Mouse (Mus musculus) liver, adult (tissue): ENCODE results near the gene Mmp27.

ENCODE experiments used
- GATA4 ChIP-seq: IDR thresholded peaks from 2 replicates; pipeline ENCODE4 v1.6.1; 2014; ENCODE audit warnings: mild to moderate bottlenecking, low read length; ENCODE audit not compliant: insufficient replicate concordance

Gene Mmp27

GRCm38 (mm10) chr9:7571162-7571561, at the start of gene Mmp27:
Gene Mmp27, plus strand, starts transcription at chr9:7571396.
- no peak for TF ChIP-seq GATA4

GRCm38 (mm10) chr9:7526255-7526940, 44.8 kb upstream of the Mmp27 start:
- no peak for TF ChIP-seq GATA4

DNA sequence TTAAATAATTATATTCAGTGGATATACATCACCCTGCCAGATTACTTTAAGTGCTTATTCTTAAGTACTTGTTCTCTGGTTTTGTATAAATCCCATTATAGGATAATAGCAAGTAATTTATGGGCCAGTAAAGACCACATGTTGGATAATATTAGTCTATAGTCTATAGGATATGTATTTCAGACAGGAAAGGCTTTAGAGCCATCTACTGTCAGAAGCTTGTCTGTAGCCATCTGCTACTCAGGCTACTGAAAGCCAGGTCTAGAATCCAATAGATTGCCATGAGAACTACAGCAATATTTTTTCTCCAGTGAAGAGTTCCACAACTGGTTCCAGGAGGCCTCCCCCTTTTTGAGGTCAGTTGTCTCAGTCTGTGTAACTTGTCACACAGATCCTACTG, 28.4 kb upstream of the Mmp27 start:
- no peak for TF ChIP-seq GATA4

DNA sequence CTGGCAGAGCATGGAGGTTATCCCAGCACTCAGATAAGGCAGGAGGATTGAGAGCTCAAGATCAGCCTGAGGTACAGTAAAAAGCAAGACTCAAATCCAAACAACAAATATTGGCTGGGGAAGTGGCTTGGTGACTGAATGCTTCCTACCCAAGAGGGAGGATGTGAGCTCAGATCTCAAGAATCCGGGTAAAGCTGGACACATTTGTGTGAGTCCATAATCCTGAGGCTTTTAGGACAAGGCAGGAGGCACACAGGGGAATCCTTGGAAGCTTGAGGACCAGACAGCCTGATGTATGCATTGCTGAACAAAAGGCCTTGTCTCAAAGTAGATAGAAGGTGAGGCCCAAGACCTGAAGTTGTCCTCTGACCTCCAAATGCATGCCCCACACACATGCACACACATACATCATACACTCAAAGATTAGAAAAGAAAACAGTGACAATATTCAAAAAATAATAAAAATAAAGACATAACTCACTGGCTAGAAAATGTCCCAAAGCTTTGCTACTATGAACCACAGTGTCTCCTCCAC, 26.2 kb upstream of the Mmp27 start:
- TF ChIP-seq GATA4 = no peak

GRCm38 (mm10) chr9:7545471-7545870, 25.7 kb upstream of the Mmp27 start:
- TF ChIP-seq GATA4 = no peak

DNA sequence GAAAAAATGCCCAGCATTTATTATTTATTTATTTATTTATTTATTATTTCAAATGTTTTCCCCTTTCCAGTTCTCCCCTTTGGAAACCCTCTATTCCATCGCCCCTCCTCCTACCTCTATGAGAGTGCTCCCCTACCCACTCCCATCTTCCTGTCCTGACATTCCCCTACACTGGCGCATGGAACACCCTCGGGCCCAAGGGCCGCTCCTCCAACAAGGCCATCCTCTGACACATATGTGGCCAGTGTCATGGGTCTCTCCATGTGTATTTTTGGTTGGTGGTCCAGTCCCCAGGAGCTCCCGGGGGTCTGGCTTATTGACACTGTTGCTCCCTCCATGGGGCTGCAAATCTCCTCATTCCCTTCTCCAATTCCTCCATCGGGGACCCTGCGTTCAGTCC, 25.3 kb upstream of the Mmp27 start:
- TF ChIP-seq GATA4 = no peak

DNA sequence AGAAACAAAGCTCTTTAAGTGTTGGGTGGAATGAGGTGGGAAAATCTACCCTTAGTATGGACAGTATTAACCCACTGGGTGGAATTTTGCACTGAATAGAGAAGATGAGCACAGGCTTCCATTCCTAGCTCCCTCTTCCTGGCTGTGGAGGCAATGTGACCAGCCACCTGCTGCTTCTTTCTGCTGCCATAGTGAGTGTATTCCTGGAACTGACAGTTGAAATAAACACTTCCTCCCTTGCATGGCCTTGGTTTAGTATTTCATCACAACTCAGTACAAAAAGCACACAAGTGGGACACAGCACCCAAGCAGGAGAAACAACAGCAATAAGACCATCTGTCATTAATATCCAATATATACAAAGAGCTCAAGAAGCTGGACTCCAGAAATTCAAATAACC, 19.3 kb upstream of the Mmp27 start:
- TF ChIP-seq GATA4 = no peak

DNA sequence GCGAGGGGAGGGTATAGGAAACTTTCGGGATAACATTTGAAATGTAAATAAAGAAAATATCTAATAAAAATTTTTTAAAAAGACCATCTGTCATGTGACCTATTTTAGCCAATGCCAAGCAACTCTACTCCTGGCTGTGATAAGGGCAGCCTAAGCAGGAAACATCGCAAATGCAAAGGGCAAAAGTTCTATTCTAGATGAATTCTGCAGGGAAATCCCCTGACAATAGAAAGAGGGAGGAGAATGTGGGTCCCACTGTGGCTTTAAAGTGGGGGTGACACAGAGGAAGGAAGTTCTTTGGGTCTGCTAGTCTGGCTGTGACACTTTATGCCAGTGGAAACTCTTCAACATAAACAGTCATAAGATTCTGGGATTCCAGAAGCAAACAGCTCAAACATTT, 17.7 kb upstream of the Mmp27 start:
- TF ChIP-seq GATA4 = no peak

GRCm38 (mm10) chr9:7554382-7554781, 16.8 kb upstream of the Mmp27 start:
- no peak for TF ChIP-seq GATA4

DNA sequence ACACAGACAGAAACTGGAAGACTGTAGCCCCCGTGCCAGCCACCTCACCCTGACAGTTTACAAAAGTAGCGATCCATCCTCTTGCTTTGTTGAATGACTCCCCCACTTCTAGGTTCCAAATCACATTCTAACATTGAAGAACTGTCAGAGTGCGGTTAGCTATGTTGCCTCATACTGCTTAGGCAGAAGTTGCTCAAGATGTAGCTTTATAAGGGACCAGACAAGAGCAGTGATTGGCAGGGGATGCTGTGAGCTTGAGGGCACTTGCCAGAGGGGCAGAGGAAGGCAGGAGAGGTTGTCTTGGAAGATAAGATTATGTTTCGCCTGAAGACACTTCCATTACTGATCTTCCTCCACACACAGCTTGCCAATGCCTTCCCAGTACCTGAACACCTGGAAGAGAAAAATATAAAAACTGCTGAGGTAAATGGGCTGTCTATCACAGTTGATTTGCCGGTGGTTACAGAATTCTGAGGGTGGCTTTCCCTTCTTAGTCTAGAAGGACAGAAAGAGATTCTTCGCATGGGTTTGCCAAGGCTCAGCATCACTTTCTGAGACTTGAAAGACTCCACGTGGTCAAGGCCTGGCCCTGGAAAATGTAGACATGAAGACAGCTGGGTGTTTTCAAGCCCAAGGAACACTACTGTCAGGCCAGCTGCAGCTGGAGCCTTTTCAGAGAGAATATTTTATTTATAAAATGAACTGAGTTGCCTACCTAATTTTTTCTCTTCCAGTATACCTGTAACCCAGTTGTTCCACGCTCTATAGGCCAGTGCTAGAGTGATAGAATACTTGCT, 12.8 kb upstream of the Mmp27 start, which contains the start of gene Mmp8:
Gene Mmp8, plus strand, starts transcription at position 236 of the 797 bp plus-strand sequence.
- TF ChIP-seq GATA4 = no peak

DNA sequence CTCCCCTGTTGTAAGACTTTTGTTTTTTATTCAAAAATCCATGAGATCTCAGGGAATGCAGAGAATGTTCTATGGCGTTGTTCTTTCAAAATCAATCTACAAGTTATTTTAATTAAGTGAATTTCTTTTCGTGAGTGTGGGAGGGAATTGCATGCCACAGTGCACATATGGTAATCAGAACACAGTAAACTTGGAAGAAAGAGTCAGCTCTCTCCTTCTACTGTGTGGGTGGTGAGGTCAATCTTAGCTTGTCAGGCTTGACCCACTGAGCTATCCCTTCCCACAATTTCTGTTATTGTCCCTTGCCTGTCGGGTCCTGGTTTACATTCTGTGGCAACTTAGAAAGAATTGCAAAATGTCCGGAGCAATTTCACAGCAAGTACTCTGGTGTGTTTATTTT, 11.2 kb upstream of the Mmp27 start:
- TF ChIP-seq GATA4 = no peak

DNA sequence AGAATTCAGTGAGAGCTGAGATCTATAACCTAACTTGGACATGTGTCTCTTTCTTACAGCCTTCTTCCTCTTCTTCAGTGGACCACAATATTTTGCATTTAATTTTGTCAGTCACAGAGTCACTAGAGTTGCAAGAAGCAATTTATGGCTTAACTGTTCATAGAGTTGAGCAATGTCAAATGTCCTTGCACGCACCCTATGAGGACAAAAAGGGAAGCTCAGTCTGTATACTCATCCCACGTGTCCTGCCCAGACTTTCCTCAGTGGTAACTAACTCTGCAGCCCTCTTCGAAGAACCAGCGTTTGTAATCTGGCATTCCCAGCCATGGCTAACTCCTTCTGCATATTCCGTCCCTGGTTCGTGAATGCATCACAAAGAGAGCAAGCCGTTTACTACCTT, 3.8 kb upstream of the Mmp27 start:
- TF ChIP-seq GATA4 = no peak

GRCm38 (mm10) chr9:7567923-7568322, 3.3 kb upstream of the Mmp27 start:
- TF ChIP-seq GATA4 = no peak

DNA sequence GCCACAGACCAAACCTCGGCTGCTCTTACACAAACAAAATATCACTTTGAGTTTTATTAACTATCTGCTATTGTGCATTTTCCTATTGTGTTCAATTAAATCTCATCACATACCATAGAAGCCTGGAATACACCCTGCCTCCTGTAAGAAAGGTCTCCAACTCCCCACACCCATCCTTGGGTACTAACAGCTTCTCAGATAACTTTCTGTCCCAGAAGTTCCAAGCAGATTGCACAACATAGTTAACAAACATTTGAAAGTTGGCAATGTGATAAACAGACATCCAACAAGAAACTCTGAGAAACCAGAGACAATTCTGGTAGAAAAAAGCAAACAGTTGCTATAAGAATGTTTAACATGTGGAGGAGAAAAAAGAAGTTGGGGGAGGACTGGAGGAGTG, 711 bp upstream of the Mmp27 start:
- TF ChIP-seq GATA4 = no peak

GRCm38 (mm10) chr9:7572188-7572587, 992 bp downstream of the Mmp27 start:
- no peak for TF ChIP-seq GATA4

DNA sequence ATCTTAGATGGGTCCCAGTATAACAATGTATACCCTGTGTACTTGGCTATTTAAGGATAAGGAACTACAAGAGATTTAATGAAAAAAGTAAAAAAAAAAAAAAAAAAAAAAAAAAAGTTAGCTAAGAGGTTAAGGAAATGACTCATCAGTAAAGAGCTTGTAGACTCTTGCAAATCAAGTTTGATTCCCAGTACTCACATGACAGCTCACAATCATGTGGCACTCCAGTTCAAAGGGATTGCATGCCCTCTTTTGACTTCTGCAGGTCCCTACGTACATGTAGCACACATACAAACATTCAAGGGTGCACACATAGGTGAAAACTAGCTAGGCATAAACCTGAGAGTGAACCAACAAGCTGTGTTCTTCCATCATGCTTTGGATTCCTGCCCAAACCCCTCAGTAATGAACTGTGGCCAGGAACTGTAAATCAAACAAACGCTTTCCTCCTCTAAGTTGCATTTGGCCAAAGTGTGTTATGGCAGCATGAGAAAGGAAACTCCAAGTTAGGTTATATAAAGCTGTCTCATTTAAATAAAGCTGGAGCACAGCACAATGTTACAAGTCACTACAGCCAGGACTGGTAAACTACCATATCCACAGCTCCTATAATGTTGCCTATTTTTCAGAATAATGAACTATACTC, 1.6 kb downstream of the Mmp27 start:
- no peak for TF ChIP-seq GATA4

- TF ChIP-seq GATA4 = no peak
Observed at GRCm38 (mm10) chr9:7575526-7575925, 4.3 kb downstream of the Mmp27 start.

DNA sequence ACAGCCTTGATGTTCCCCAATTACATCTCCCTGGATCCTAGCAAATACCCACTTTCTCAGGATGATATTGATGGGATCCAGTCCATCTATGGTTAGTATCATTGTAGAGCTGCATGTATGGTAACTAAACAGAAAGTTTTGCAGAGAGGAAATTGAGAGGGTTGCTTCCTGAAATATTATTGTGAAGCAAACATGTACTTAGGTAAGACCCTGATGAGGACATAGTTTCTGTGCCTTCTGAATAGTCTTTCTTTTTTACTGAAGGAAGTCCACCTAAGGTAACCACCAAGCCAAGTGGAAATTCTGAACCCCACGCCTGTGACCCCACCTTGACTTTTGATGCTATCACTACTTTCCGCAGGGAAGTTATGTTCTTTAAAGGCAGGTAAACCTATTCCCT, 6.2 kb downstream of the Mmp27 start:
- no peak for TF ChIP-seq GATA4
